Mouse (Mus musculus) heart, postnatal 0 days (tissue): ENCODE measurements at regions not wholly inside any gene's neighbourhood (a gene's known extent, or its start where the extent isn't known, plus 50 kb on each side); places are given as distances from the start of the nearest gene placed in this dataset.

ENCODE experiments used
- ATAC-seq: fragments of 200-750 bp; cut with Nextera tagmentation; 2 replicates; pipeline ENCODE4 v1.8.0; 2017; ENCODE audit warnings: low read depth, moderate number of reproducible peaks, moderate library complexity; ENCODE audit not compliant: insufficient read depth
- DNase-seq: peaks from one replicate; pipeline ENCODE4 v3.0.0-alpha.2; 2016; ENCODE audit warnings: low spot score
- H3K27ac ChIP-seq: fragments of 300-500 bp; sonication (generic); 2 replicates; pipeline ENCODE4 v1.5.1; 2014; ENCODE audit warnings: low read depth, mild to moderate bottlenecking
- H3K27me3 ChIP-seq: fragments of 300-500 bp; sonication (generic); 2 replicates; pipeline ENCODE4 v1.6.1; 2014; ENCODE audit warnings: low read length, mixed read lengths; ENCODE audit not compliant: control insufficient read depth, insufficient read depth
- H3K36me3 ChIP-seq: fragments of 300-500 bp; sonication (generic); replicated peaks from 2 replicates; pipeline ENCODE4 v1.6.1; 2014; ENCODE audit warnings: low read length, mixed read lengths; ENCODE audit not compliant: control insufficient read depth, insufficient read depth
- H3K4me1 ChIP-seq: fragments of 300-500 bp; sonication (generic); 2 replicates; pipeline ENCODE4 v1.6.1; 2014; ENCODE audit warnings: antibody characterized with exemption; ENCODE audit not compliant: control insufficient read depth, insufficient read depth
- H3K4me2 ChIP-seq: fragments of 300-500 bp; sonication (generic); 2 replicates; pipeline ENCODE4 v1.6.1; 2014; ENCODE audit warnings: low read depth, mild to moderate bottlenecking, low read length, moderate library complexity
- H3K4me3 ChIP-seq: fragments of 300-500 bp; sonication (generic); 2 replicates; pipeline ENCODE4 v1.5.1; 2014; ENCODE audit warnings: low read depth, low read length
- H3K9ac ChIP-seq: fragments of 300-500 bp; sonication (generic); replicated peaks from 2 replicates; pipeline ENCODE4 v1.6.1; 2014; ENCODE audit warnings: low read depth, low read length, mixed read lengths
- H3K9me3 ChIP-seq: fragments of 300-500 bp; sonication (generic); replicated peaks from 2 replicates; pipeline ENCODE4 v1.6.1; 2016; ENCODE audit warnings: low read length; ENCODE audit not compliant: control insufficient read depth
- CTCF ChIP-seq: IDR thresholded peaks from 2 replicates; pipeline ENCODE4 v1.5.1; 2016; ENCODE audit warnings: antibody characterized with exemption, control low read depth, low read depth
- EP300 ChIP-seq: IDR thresholded peaks from 2 replicates; pipeline ENCODE4 v1.6.1; 2016; ENCODE audit warnings: antibody characterized with exemption, low read depth
- WGBS: fragments of 180-500 bp; shearing (Covaris S2); extraction: QIAGEN DNeasy Blood & Tissue Kit; methylation state at CpG from one replicate; pipeline ENCODE4 v1.1.7; 2014; 5-methylcytosine and 5-hydroxymethylcytosine counted together

- H3K4me3 ChIP-seq = no peak overlapping the region
- no peak overlapping the region for H3K4me2 ChIP-seq
- no peak overlapping the region for H3K9ac ChIP-seq
- ATAC-seq (no peak), DNase-seq (no peak)
- H3K27me3 ChIP-seq = no peaks in the 10 kb centered on the region
- H3K27ac ChIP-seq = no peak overlapping the region
- 47% methylated on average over 3 of the region's 3 CpGs for WGBS
- no peaks in the 10 kb centered on the region for H3K9me3 ChIP-seq
- no peaks in the 10 kb centered on the region for H3K36me3 ChIP-seq
- no peaks in the 10 kb centered on the region for H3K4me1 ChIP-seq
- no peak for TF ChIP-seq EP300
- TF ChIP-seq CTCF = no peak
Measured at GRCm38 (mm10) chr4:74466081-74466480, 223.8 kb downstream of the Kdm4c start.

DNA sequence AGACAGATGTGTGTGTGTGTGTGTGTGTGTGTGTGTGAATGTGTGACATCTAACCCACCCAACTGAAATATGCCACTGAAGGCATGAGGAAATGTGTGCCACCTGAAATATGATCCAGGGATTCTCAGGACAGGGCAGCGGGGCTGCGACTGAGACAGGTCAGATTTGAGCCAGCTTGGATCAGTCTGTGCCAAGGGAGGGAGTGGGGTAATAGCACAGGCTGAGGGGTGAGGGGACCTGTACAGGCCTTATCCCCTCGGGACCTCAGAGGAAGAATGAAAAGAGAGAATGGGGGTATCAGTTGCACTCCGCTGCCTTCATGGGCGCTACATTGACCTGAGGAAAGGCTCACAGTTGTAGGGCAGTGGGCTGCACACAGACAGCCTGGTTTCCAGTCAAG, 270.2 kb downstream of the Kdm4c start:
- Histone ChIP-seq H3K4me3 (no peak overlapping the region), H3K27ac (no peak overlapping the region), H3K4me2 (no peak overlapping the region), H3K36me3 (no peaks in the 10 kb centered on the region), H3K9me3 (no peaks in the 10 kb centered on the region), H3K27me3 (no peaks in the 10 kb centered on the region), H3K9ac (no peak overlapping the region), H3K4me1 (no peaks in the 10 kb centered on the region)
- no peak for DNase-seq
- no peak for ATAC-seq
- 83% methylated on average over 5 of the region's 5 CpGs for WGBS
- TF ChIP-seq CTCF (no peak), EP300 (no peak)

DNA sequence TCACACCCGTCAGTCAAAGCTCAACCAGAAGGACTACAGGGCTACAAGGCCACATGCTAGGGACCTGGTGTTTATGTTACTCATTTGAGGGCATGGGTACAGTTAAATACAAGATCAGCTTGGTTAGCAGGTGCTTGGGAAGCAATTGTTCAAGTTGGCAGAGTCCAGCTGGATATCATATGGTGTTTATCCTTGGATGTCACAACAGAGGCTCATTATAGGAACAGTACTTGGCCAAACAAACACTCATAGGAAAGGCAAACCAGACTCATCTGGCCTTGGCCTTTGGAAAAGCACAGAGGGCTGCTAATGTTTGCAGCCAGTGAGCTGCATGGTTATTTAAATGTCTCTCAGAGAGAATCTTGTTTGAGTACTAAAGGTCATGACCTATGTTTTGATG, 311.6 kb downstream of the Kdm4c start:
- H3K4me2 ChIP-seq = no peak overlapping the region
- H3K4me3 ChIP-seq = no peak overlapping the region
- TF ChIP-seq EP300 (no peak), CTCF (no peak)
- H3K27ac ChIP-seq = no peak overlapping the region
- no peak overlapping the region for H3K9ac ChIP-seq
- H3K4me1 ChIP-seq = no peaks in the 10 kb centered on the region
- 74% methylated on average over 1 of the region's 1 CpGs for WGBS
- DNase-seq (no peak), ATAC-seq (no peak)
- no peaks in the 10 kb centered on the region for H3K36me3 ChIP-seq
- H3K9me3 ChIP-seq = no peaks in the 10 kb centered on the region
- H3K27me3 ChIP-seq = no peaks in the 10 kb centered on the region

DNA sequence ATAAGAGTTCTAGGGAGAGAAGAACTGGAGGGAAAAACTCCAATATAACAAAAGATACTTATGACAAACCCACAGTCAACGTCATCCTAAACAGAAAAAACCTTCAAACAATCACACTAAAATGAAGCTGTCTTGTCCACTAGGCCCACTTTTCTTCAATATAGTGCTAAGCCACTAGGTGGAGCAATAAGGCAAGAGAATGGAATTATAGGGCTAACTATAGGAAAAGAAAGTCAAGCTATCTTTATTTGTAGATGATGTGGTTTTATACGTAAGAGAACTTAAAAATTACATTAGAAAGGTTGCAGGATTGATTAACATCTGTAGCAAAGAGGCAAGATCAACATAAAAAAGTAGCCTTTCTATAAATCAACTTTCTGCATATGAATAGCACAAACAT, 321.3 kb downstream of the Kdm4c start:
- TF ChIP-seq CTCF = peak; percentile 89
- TF ChIP-seq EP300 = no peak
- 10% methylated on average over 2 of the region's 2 CpGs for WGBS
- no peak for ATAC-seq
- no peak overlapping the region for H3K4me3 ChIP-seq
- no peaks in the 10 kb centered on the region for H3K9me3 ChIP-seq
- H3K9ac ChIP-seq = no peak overlapping the region
- H3K36me3 ChIP-seq = no peaks in the 10 kb centered on the region
- no peak overlapping the region for H3K4me2 ChIP-seq
- peak; percentile 61 for DNase-seq
- H3K27me3 ChIP-seq = no peaks in the 10 kb centered on the region
- no peak overlapping the region for H3K27ac ChIP-seq
- H3K4me1 ChIP-seq = no peaks in the 10 kb centered on the region

DNA sequence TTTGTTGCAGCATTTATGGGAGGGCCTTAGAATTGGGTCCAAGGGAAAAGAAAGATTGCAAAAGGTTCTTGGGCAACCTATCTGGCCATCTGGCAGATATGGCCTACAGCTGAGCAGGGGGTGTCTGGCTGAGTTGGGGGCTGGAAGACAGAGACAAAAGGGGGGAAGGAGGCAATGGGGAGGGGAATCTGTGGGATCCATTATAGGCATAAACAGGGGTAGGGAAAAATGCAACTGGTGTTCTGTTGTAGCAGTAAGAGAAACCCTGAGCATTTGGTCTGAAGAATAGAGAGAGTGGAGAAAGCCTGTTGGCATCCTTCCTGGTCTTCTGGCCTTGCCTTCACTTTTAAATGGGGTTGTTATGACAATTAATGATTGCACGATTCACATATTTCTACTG, 344.1 kb downstream of the Kdm4c start:
- no peak for TF ChIP-seq CTCF
- no peak for TF ChIP-seq EP300
- no peaks in the 10 kb centered on the region for H3K36me3 ChIP-seq
- no peak overlapping the region for H3K27ac ChIP-seq
- ATAC-seq (no peak), DNase-seq (no peak)
- 57% methylated on average over 1 of the region's 1 CpGs for WGBS
- no peaks in the 10 kb centered on the region for H3K9me3 ChIP-seq
- H3K27me3 ChIP-seq = no peaks in the 10 kb centered on the region
- no peak overlapping the region for H3K4me3 ChIP-seq
- no peak overlapping the region for H3K4me2 ChIP-seq
- no peaks in the 10 kb centered on the region for H3K4me1 ChIP-seq
- H3K9ac ChIP-seq = no peak overlapping the region

DNA sequence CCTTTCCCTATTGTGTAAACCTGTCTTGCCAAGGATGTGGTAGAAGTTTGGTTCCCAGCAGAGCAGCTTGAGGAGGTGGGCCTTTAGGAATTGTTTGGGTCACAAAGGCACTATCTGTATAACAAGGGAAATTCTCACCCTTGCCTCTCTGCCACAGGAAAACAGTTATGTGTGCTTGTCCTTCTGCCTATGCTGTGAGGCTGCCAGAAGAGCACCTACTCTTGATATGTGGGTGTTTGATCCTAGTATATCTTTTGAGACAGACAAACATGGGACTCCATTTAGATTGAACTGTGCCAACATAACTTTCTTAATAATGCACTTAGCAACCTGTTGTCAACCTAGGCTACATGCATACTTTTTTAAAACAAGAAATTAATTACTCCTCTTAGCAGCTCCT, 344.8 kb downstream of the Kdm4c start:
- Histone ChIP-seq H3K9me3 (no peaks in the 10 kb centered on the region), H3K4me2 (no peak overlapping the region), H3K27me3 (no peaks in the 10 kb centered on the region), H3K4me3 (no peak overlapping the region), H3K36me3 (no peaks in the 10 kb centered on the region), H3K27ac (no peak overlapping the region), H3K4me1 (no peaks in the 10 kb centered on the region), H3K9ac (no peak overlapping the region)
- no peak for ATAC-seq
- no peak for DNase-seq
- TF ChIP-seq EP300 = no peak
- TF ChIP-seq CTCF = no peak
